In the genomic region with DNA sequence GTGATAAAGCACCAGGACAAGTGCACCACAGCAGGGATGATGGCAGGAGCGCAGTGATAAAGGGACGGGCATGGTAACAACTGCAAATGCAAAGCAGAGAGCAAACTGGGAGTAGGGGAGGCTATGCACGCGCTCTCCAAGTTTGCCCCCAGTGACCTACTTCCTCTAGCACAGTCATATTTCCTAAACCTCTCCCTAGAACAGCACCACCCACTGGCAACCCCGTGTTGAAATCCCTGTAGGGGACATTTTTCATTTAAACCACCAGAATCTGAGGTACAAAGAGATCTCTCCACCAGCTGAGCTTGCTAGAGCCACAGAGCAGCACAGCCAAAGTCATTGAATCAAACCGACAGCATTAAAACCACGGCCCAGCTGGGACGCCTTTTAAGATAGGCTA, we compare ENCODE assay signal across 10 mouse cellular contexts. TPM values are rescaled to one million over a fixed set of nuclear protein-coding genes. Genes with fewer than 3 reads are reported as not detected.
DNase-seq lines count a peak whose midpoint lies in the region; ATAC-seq and TF ChIP-seq lines count a peak whose summit lies in the region.
"Had no signal": no experiment of that assay in that cellular context is flagged by ENCODE, and none has a peak within 500 bp of the region (broad histone marks: within the 10 kb centered on the region; RNA-seq: fewer than 3 reads in every experiment).

No protein-coding gene starts in this region.

- no peak overlapping the region for H3K4me3 ChIP-seq in intestine, postnatal 0 days (ENCODE audit: low read depth, low read length)
- H3K4me3 ChIP-seq in intestine, embryonic 16.5 days (ENCODE audit: low read length), result no peak overlapping the region
- H3K4me3 ChIP-seq in left cerebral cortex, adult 2 months, result no peak overlapping the region

- no peaks in the 10 kb centered on the region for H3K27me3 ChIP-seq in intestine, postnatal 0 days (replicated peaks; ENCODE audit: control insufficient read depth, insufficient read depth, low read length)
- H3K27me3 ChIP-seq in intestine, embryonic 16.5 days (replicated peaks; ENCODE audit: control insufficient read depth, insufficient read depth, low read length), result no peaks in the 10 kb centered on the region

- H3K9me3 ChIP-seq in intestine, postnatal 0 days (ENCODE audit: control insufficient read depth), result no peaks in the 10 kb centered on the region
- no peaks in the 10 kb centered on the region for H3K9me3 ChIP-seq in intestine, embryonic 16.5 days (ENCODE audit: control insufficient read depth, low read length)
- H3K9me3 ChIP-seq: G1E had no signal

- peaks cover 6% of the 10 kb centered on the region; the same call in 1 of the 2 replicates for H3K36me3 ChIP-seq in intestine, postnatal 0 days (ENCODE audit: control insufficient read depth, insufficient read depth)
- no peaks in the 10 kb centered on the region; the same call in 1 of the 2 replicates for H3K36me3 ChIP-seq in intestine, embryonic 16.5 days (ENCODE audit: control insufficient read depth, insufficient read depth, low read length)

- no peak overlapping the region for H3K9ac ChIP-seq in intestine, postnatal 0 days (ENCODE audit: low read depth, low read length)
- no peak overlapping the region for H3K9ac ChIP-seq in intestine, embryonic 16.5 days (ENCODE audit: low read depth, low read length)

- no peak for ATAC-seq in intestine, postnatal 0 days
- ATAC-seq in intestine, embryonic 16.5 days, result no peak

- whole genome bisulfite sequencing in intestine, postnatal 0 days, result 80% methylated on average over 8 of the region's 8 CpGs
- WGBS in intestine, embryonic 16.5 days, result 78% methylated on average over 8 of the region's 8 CpGs

- TF ChIP-seq CTCF in intestine, postnatal 0 days (IDR thresholded peaks at IDR 0.05; ENCODE audit: low read depth), result 0 out of 2 replicates have a peak, but pooled peaks have one; percentile 23
- no peak; the same call in 1 of the 2 replicates for TF ChIP-seq CTCF in left cerebral cortex, adult 2 months (IDR thresholded peaks at IDR 0.05)

- DNase-seq in 3T3-L1 (ENCODE audit: low read depth, low spot score) (peak; percentile 24), 416B (ENCODE audit: low read depth) (peak; percentile 59), liver (peak; percentile 51)
- no peak for DNase-seq in ovary, postnatal 36 days (ENCODE audit: low spot score)
- no peak for DNase-seq in left cerebral cortex, adult 2 months (ENCODE audit: extremely low spot score in 1 of 2, low spot score in 2 of 2)
- DNase-seq: heart, adult 18-20 months; left cerebral cortex, postnatal 4 days had no signal

- H3K27ac ChIP-seq in intestine, postnatal 0 days (ENCODE audit: low read depth, low read length), result no peak overlapping the region
- H3K27ac ChIP-seq in intestine, embryonic 16.5 days (ENCODE audit: low read length), result no peak overlapping the region
- H3K27ac ChIP-seq in left cerebral cortex, adult 2 months, result no peak overlapping the region

- no peaks in the 10 kb centered on the region for H3K4me1 ChIP-seq in intestine, postnatal 0 days (replicated peaks; ENCODE audit: control insufficient read depth, insufficient read depth, low read length)
- H3K4me1 ChIP-seq in intestine, embryonic 16.5 days (ENCODE audit: control insufficient read depth, insufficient read depth, low read length), result no peaks in the 10 kb centered on the region

- H3K4me2 ChIP-seq in intestine, postnatal 0 days (replicated peaks; ENCODE audit: low read depth), result no peak overlapping the region
- no peak overlapping the region for H3K4me2 ChIP-seq in intestine, embryonic 16.5 days (ENCODE audit: low read depth, low read length)

- intact Hi-C loops in left cerebral cortex, adult 2 months (cut with DNase I), result loop anchor here (5.0 kb wide), 2 partner anchors 38 to 283 kb away; no protein-coding TSS in a partner anchor

RNA-seq across cellular contexts. Expression of a gene that starts 32.7 kb away (rescaled TPM):
- 6.3 and 7.5 TPM in 2 replicates for polyA plus RNA-seq in intestine, postnatal 0 days (2015; fragmentation: Nextera tagmentation; extraction: Ambion mirVana)
- 18.7 and 19.8 TPM in 2 replicates for polyA plus RNA-seq in intestine, embryonic 16.5 days (2015; fragmentation: Nextera tagmentation; extraction: Ambion mirVana)
- total RNA-seq in left cerebral cortex, adult 2 months (2021), result 1 to 10 TPM; 2.8 to 3.8 TPM

RNA-seq across cellular contexts. Expression of a gene that starts 45.4 kb away (rescaled TPM):
- 36.0 and 39.2 TPM in 2 replicates for polyA plus RNA-seq in intestine, postnatal 0 days (2015; fragmentation: Nextera tagmentation; extraction: Ambion mirVana)
- 15.0 and 21.8 TPM in 2 replicates for polyA plus RNA-seq in intestine, embryonic 16.5 days (2015; fragmentation: Nextera tagmentation; extraction: Ambion mirVana)
- total RNA-seq in left cerebral cortex, adult 2 months (2021), result 100 to 1,000 TPM; 206 to 213 TPM

Comparison
In these comparisons a context has a peak if more than half of its experiments do, and no peak if none do; other contexts are left out.
1. DNase-seq: peak in 3T3-L1 (single experiment), 416B (single experiment) and liver (single experiment); none in ovary, postnatal 36 days (single experiment) and left cerebral cortex, adult 2 months (0 of 2).